Mouse (Mus musculus): ENCODE measurements at regions not wholly inside any gene's neighbourhood (a gene's known extent, or its start where the extent isn't known, plus 50 kb on each side); places are given as distances from the start of the nearest gene placed in this dataset.

DNA sequence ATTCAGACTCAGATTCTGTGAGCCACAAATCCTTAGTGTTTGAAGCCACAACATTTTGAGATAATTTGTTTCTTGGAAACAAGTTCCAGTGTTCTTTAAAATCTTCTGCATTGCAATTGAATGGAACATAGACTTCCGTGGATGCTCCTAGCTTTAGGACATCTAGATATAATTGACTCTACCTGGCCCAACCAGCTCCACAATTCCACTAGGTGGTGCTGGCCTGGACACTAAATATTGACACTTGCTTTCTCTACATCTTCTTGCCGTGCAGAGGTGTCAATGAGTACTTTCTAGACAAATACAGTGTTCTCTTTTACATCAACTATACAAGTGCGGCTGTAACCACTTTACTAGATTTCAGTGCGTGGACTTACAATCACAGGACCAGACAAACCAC is 63.4 kb upstream of the Gm47985 start:
- no peak for DNase-seq (ENCODE audit: low spot score)

DNA sequence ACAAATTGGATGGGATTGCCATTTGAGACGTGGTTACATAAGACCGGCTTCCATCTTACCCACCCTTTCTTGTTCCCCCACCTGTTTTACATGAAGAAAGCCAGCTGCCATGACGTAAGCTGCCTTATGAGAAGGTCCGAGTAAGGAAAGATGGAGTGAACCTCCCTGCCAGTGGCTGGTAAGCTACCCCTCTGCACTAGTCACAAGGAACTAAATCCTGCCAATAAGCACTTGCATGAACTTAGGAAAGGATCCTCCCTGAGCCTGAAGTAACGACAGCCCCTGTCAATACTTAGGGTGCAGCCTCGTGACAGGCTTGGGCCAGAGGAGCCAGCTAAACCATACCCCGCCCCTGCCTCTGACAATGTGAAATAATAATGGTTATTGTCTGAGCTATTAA is 62.8 kb upstream of the Gm47985 start:
- no peak for DNase-seq (ENCODE audit: low spot score)

DNA sequence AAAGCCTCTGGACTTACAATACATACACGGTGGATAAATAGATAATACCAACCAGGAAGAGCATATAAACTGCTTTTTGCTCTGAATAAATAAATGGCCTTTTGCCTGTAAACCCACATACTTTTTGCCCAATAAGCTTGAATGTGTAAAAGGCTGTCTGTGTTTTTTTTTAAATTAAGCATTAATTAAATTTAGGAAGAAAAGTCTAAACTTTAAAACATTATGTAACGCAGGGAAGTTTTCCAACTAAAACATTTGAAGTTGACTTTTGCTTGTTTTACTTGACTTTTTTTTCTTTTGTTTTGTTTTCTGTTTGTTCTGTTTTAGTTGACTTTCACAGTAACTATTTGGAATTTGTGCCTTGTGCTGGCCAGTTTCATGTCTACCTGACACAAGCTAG is 60.7 kb upstream of the Gm47985 start:
- no peak for DNase-seq (ENCODE audit: low spot score)

DNA sequence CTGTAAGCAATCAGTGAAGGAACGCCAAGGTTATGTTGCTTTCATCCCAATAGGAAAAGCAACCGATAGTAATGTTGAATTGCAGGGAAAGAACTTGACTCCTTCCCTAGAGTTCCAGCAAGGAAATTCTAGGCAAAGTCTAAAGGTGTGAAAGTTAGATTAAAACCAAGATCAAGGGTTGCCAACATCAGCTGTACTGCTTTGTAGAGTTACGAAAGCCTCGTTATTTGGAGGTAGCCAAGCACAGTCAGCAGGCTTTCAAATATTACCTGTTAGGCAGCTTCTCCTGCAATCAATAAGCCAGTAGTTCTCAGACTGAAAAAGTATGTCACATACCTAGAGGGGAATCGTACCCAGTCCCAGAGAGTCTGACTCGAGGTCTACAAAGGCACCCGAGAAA is 58.4 kb upstream of the Gm47985 start:
- DNase-seq (ENCODE audit: low spot score): no peak

DNA sequence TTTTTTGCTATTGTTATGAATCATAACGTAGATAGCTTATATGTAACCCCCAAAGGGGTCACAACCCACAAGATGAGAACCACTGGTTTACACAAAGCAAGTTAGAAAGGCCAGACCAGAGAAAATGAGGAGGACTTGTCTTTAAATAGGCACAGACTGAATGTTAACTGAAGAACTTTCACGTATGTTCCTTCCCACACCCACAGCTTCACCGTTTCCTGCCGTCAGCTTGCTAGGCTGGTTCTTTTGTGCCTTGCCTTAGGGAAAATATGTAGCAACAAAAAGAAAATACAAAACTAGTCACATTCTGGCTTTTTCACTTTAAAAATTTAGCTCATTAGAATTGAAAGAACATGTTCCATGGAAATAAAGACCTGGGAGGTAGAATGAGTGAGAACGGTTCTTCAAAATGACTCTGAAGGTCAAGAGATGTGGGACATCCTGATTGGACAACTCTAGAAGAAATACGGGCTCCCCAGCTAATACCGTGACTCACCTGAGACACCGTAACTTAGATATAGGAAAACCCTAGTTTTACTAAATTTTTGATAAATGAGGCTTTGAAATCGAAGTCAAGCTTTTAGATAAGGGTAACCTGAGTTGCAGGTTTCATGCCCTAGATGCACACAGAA is 57.2 kb upstream of the Gm47985 start:
- DNase-seq (ENCODE audit: low spot score): no peak

DNA sequence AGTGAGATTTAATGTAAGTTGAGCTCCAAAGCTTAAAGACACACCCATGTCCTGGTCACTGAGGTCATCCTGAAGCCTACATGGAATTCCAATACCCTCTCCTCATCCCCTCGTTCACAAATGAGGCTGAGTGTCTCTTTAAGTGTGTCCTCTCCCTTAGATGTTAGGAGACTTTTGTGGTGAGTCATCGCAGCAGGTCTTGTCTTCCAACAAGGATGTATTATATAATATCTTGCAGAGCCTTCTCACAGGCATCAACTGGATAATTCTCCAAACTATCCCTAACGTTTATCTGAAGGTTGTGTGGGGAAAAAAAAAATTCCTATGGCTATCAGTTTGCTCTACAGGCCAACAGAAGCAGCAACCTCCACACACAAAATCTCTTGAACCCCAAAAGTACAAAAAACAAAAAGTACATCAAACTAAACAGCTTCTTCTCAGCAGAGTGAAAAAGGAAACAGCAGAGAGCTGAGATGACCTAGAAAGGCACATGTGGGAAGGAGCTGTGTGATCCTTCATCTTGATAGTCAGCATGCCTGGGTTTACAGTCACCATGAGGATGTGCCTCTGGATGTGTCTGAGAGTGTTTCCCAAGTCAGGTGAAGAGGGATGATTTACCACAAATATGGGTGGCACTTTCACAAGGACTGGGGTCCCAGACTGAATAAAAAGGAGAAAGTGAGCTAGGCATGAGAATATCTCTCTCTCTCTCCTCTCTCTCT is 56.4 kb upstream of the Gm47985 start:
- no peak for DNase-seq (ENCODE audit: low spot score)

DNA sequence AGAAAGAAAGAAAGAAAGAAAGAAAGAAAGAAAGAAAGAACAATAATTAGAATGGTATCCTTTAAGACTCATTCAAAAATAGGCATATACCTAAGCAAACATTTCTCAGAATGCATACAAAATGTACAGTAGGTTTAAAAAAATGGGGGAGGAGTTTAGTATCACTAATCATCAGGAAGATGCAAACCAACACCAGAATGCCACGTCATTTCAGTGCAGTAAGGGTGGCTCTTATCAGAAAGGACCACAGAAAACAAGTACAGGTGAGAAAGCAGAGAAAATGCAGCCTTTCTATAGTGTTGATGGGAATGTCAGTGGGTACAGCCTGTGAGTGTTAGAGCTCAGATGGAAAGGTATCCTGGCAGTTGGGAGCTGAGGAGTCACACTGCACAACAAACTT is 55.6 kb upstream of the Gm47985 start:
- no peak for DNase-seq (ENCODE audit: low spot score)

DNA sequence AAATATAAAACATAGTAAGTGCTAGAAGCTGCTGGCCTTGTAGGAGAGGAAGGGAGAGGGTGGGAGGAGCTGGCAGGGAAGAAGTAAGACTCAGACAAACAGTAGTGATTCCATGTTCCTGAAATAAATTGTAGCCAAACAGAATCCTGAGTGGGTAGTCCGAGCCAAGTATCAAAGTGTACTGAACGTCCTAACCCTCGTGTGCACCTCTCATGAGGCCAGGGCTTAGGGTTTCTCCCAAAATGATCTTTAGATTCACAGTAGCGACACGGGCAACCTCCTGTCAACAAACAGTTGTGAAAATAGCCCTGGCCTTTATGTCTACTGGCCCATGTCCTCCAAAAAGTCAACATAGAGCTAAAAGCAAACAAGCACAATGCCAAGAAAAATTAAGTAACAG is 54.3 kb upstream of the Gm47985 start:
- peak; percentile 75 for DNase-seq (ENCODE audit: low spot score)

DNA sequence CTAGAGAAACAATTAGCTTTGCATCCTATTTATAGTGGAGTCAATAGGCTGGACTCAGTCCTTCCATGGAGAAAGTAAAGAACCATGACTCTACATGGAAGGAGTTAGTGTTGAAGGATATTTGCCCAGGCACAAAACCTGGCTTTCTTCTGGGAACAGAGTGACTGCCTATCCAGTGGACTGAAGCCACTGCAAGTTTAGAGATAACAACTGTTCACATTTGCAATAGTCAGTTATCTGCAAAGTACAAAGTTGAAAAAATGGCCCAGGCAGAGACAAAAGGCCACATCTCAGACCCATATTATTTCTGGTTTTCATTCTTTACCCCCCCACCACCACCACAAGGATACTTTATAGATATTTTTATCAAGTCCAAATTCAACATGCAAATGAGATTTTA is 53.4 kb upstream of the Gm47985 start:
- no peak for DNase-seq (ENCODE audit: low spot score)

DNA sequence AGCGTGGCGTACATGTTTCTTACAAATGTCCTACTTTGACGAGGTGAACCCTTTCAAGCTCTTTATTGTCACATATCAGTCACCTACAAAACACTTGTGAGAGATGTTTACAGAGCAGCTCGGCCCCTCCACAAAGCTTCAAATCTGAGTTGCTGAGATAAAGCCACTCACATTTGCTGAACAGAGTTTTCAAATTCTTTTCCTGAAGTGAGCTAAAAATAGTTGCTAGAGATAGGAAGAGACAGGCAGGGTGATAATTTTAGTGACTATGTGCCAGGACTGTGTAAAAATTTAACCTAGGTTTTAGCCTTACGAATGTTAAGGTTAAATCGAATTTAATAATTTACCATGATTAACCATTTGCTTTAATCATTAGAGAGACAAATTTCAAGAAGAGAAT is 52.3 kb upstream of the Gm47985 start:
- no peak for DNase-seq (ENCODE audit: low spot score)

DNA sequence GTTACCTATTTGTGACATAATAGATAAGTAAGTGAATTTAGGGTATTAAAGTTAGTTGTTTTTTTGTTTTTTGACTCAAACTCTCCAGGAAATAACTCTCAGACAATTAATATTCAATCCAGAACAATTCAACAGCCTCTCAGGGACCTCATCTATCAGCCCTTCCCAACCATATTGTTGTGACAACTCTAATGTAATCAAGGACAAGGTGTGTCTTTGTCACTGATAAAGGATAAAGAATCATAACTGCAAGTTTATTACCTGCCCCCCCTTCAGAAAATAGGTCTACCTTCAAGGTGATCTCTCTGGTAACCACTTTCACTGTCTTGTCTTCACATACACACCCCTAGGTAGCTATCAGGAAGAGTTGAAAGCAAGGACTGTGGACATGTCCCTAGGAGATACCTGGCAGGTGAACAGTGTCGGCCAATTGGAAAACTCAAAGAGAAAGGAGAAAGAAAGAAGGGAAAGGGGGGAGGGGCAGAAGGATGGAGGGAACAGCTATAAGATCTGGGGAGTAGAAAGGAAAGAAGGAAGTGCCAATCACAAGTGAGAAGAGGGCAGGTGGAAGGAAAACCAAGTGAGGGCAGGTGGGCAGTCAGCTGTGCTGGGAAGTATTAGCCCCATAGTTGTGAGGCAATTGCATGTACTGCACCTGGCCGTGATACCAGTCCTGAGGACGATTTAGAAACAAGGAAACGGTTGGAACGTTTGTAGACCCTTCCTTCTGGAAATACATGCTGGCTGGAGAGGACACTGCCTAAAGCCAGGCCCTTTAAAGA is 51.3 kb upstream of the Gm47985 start:
- DNase-seq (ENCODE audit: low spot score): no peak

DNA sequence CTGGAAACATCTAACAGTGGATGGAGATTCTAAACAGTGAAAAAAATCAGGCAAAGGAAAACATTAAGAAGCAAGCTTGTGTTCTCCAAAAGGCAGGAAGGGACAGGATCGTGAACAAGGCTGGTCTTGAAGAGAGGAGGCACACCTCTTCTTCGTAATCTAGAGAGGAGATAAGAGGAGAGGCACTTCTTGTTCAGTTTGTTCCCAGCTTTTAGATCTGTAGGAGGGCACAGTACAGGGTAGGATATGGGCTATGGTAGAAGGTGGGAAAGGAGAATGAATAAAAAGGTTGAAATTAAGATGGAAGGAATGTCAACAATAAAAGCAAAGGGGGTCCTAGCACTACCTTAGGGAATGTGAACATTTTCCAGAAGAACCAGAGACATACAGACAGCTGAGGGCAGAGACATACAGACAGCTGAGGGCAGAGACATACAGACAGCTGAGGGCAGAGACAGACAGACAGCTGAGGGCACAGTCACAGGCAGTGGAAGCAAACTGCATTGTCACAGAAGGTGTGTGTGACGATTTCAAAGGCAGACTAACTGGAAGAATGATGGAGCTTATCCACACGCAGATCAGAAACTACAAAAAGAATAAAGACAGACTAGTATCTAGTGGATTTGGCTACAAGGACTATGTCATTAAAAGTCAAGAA is 50.6 kb upstream of the Gm47985 start:
- no peak for DNase-seq (ENCODE audit: low spot score)

Measured in gastrocnemius, adult 18-20 months (tissue).